Comparison of ENCODE assay signal across 8 mouse cellular contexts in the genomic region with DNA sequence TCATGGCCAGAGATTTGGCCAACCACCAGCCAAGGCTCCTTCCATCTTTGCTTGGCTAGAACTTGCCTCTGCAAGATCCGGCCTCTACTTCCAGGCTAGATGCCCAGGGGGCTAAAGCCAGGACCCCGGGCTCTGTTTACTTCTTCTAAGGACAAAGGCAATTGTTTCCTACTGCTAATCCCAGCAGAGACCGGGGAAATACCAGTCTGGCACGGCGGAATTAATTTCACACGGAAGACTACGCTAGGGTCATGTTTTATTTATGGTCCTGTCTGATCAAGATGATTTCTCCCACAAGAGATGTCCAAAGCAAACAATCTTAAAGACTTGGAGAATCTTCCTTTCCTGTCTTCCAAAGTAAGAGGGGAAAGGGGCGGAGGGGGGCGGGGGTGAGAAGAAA. TPM values are rescaled to one million over a fixed set of nuclear protein-coding genes. Genes with fewer than 3 reads are reported as not detected.
DNase-seq lines count a peak whose midpoint lies in the region; ATAC-seq and TF ChIP-seq lines count a peak whose summit lies in the region.

No protein-coding gene starts in this region.

- H3K4me3 ChIP-seq in kidney, embryonic 16.5 days (ENCODE audit: low read length): peak overlapping the region; percentile 77
- peak overlapping the region; percentile 68 for H3K4me3 ChIP-seq in embryonic facial prominence, embryonic 15.5 days (replicated peaks)
- peak overlapping the region; percentile 71 for H3K4me3 ChIP-seq in hindbrain, postnatal 0 days (ENCODE audit: low read length)
- H3K4me3 ChIP-seq in neural tube, embryonic 14.5 days (ENCODE audit: low read depth, low read length): peak overlapping the region; percentile 71

- no peaks in the 10 kb centered on the region for H3K36me3 ChIP-seq in kidney, embryonic 16.5 days (ENCODE audit: insufficient read depth, low read length)
- no peaks in the 10 kb centered on the region for H3K36me3 ChIP-seq in embryonic facial prominence, embryonic 15.5 days
- no peaks in the 10 kb centered on the region for H3K36me3 ChIP-seq in hindbrain, postnatal 0 days (ENCODE audit: insufficient read depth, low read length)
- no peaks in the 10 kb centered on the region for H3K36me3 ChIP-seq in neural tube, embryonic 14.5 days (ENCODE audit: control insufficient read depth, insufficient read depth, low read length)

- H3K4me2 ChIP-seq in kidney, embryonic 16.5 days (replicated peaks; ENCODE audit: low read depth, low read length): peak overlapping the region; percentile 96
- peak overlapping the region; percentile 97 for H3K4me2 ChIP-seq in embryonic facial prominence, embryonic 15.5 days (replicated peaks)
- H3K4me2 ChIP-seq in hindbrain, postnatal 0 days (ENCODE audit: low read depth, low read length): peak overlapping the region; percentile 97
- peak overlapping the region; percentile 97 for H3K4me2 ChIP-seq in neural tube, embryonic 14.5 days (ENCODE audit: low read depth, low read length)

- no peak overlapping the region for H3K9ac ChIP-seq in kidney, embryonic 16.5 days (replicated peaks; ENCODE audit: low read length)
- H3K9ac ChIP-seq in embryonic facial prominence, embryonic 15.5 days: no peak overlapping the region
- H3K9ac ChIP-seq in hindbrain, postnatal 0 days (replicated peaks; ENCODE audit: low read length): no peak overlapping the region
- no peak overlapping the region for H3K9ac ChIP-seq in neural tube, embryonic 14.5 days (replicated peaks; ENCODE audit: low read depth, low read length)

- no peak for TF ChIP-seq CTCF in hindbrain, postnatal 0 days (IDR thresholded peaks at IDR 0.05; ENCODE audit: low read depth)

- H3K4me1 ChIP-seq in kidney, embryonic 16.5 days (ENCODE audit: insufficient read depth, low read length): peaks cover 30% of the 10 kb centered on the region
- H3K4me1 ChIP-seq in embryonic facial prominence, embryonic 15.5 days: peaks cover 12% of the 10 kb centered on the region
- peaks cover 4% of the 10 kb centered on the region for H3K4me1 ChIP-seq in hindbrain, postnatal 0 days (ENCODE audit: insufficient read depth, low read length)
- H3K4me1 ChIP-seq in neural tube, embryonic 14.5 days (ENCODE audit: control insufficient read depth, insufficient read depth, low read length): peaks cover 12% of the 10 kb centered on the region; the same call in 1 of the 2 replicates

- no peak for DNase-seq in kidney, adult 9 months
- DNase-seq in hindbrain, postnatal 0 days (ENCODE audit: low spot score): no peak
- DNase-seq in cerebellum, adult 9-11 months: no peak
- no peak for DNase-seq in layer of hippocampus, adult 9-11 months
- no peak for DNase-seq in frontal cortex, adult 2 months (ENCODE audit: extremely low spot score in 1 of 2, low spot score in 1 of 2)

- H3K9me3 ChIP-seq in kidney, embryonic 16.5 days (ENCODE audit: low read length): no peaks in the 10 kb centered on the region
- no peaks in the 10 kb centered on the region for H3K9me3 ChIP-seq in embryonic facial prominence, embryonic 15.5 days (replicated peaks)
- no peaks in the 10 kb centered on the region for H3K9me3 ChIP-seq in hindbrain, postnatal 0 days (ENCODE audit: low read length)
- no peaks in the 10 kb centered on the region; the same call in 1 of the 2 replicates for H3K9me3 ChIP-seq in neural tube, embryonic 14.5 days (ENCODE audit: control insufficient read depth, low read length)

- ATAC-seq in kidney, embryonic 16.5 days (ENCODE audit: low FRiP score, low TSS enrichment): no peak
- no peak for ATAC-seq in embryonic facial prominence, embryonic 15.5 days (ENCODE audit: insufficient number of reproducible peaks, low FRiP score, low TSS enrichment, low read depth)
- ATAC-seq in hindbrain, postnatal 0 days: no peak
- no peak for ATAC-seq in neural tube, embryonic 14.5 days (ENCODE audit: low read depth)

- WGBS in kidney, embryonic 16.5 days: 12% methylated on average over 9 of the region's 9 CpGs
- WGBS in embryonic facial prominence, embryonic 15.5 days: 15% methylated on average over 9 of the region's 9 CpGs
- WGBS in hindbrain, postnatal 0 days: 7% methylated on average over 9 of the region's 9 CpGs
- 11% methylated on average over 9 of the region's 9 CpGs for WGBS in neural tube, embryonic 14.5 days

- peaks cover 47% of the 10 kb centered on the region for H3K27me3 ChIP-seq in kidney, embryonic 16.5 days (ENCODE audit: insufficient read depth, low read length)
- peaks cover 43% of the 10 kb centered on the region for H3K27me3 ChIP-seq in embryonic facial prominence, embryonic 15.5 days
- peaks cover 8% of the 10 kb centered on the region; the same call in 1 of the 2 replicates for H3K27me3 ChIP-seq in hindbrain, postnatal 0 days (ENCODE audit: insufficient read depth, low read length)
- peaks cover 10% of the 10 kb centered on the region; the same call in 1 of the 2 replicates for H3K27me3 ChIP-seq in neural tube, embryonic 14.5 days (ENCODE audit: control insufficient read depth, insufficient read depth, low read length)

- H3K27ac ChIP-seq in kidney, embryonic 16.5 days (ENCODE audit: low read length): no peak overlapping the region
- H3K27ac ChIP-seq in embryonic facial prominence, embryonic 15.5 days (replicated peaks): no peak overlapping the region
- H3K27ac ChIP-seq in hindbrain, postnatal 0 days: no peak overlapping the region
- H3K27ac ChIP-seq in neural tube, embryonic 14.5 days (ENCODE audit: low read depth, low read length): no peak overlapping the region

RNA-seq across cellular contexts. Expression of gene Mast4, which starts 1.6 kb away (rescaled TPM):
- polyA plus RNA-seq in kidney, embryonic 16.5 days (2015; fragmentation: Nextera tagmentation; extraction: Ambion mirVana): 19.9 and 23.5 TPM in 2 replicates
- 28.2 and 30.2 TPM in 2 replicates for polyA plus RNA-seq in embryonic facial prominence, embryonic 15.5 days (2015; fragmentation: Nextera tagmentation; extraction: Ambion mirVana)
- 31.7 and 58.1 TPM in 2 replicates for total RNA-seq in hindbrain, postnatal 0 days (2014; rRNA removed)
- 17.9 and 23.5 TPM in 2 replicates for polyA plus RNA-seq in hindbrain, postnatal 0 days (2015; fragmentation: Nextera tagmentation; extraction: Ambion mirVana)
- polyA plus RNA-seq in neural tube, embryonic 14.5 days (2014; fragmentation: Nextera tagmentation; extraction: Ambion mirVana): 27.9 and 33.0 TPM in 2 replicates
- 18.2 and 19.1 TPM in 2 replicates for polyA plus RNA-seq in frontal cortex, adult 2 months (2012; rRNA removed)
